Mouse (Mus musculus) brain, embryonic 14.5 days (tissue): Measurements from ENCODE around the gene Efs. TPM values are rescaled to one million over a fixed set of nuclear protein-coding genes. Genes with fewer than 3 reads are reported as not detected.

ENCODE experiments used
- DNase-seq: peaks from one replicate; pipeline ENCODE4 v3.0.0-alpha.2; 2011; ENCODE audit warnings: low read depth
- CTCF ChIP-seq: fragments of 200-500 bp; IDR thresholded peaks from 2 replicates; pipeline ENCODE4 v1.5.1; 2012; ENCODE audit warnings: inconsistent platforms, mild to moderate bottlenecking, moderate library complexity, borderline replicate concordance; ENCODE audit not compliant: insufficient read depth, insufficient read length; ENCODE audit errors: extremely low read depth
- POLR2A ChIP-seq: fragments of 200-500 bp; IDR thresholded peaks from 2 replicates; pipeline ENCODE4 v1.6.1; 2012; ENCODE audit warnings: mild to moderate bottlenecking, inconsistent platforms, borderline replicate concordance; ENCODE audit not compliant: poor library complexity, insufficient read depth, insufficient read length, severe bottlenecking; ENCODE audit errors: extremely low read depth
- polyA plus RNA-seq: library from polyadenylated mRNA; depleted of rRNA; stranded (reverse); fragments of >200 nt; gene quantifications from 2 replicates; pipeline ENCODE4 v1.2.3, GENCODE M21; 2012

The Efs gene
- polyA plus RNA-seq, 1 experiment = 30.9 TPM

- DNase-seq = no peak
- TF ChIP-seq CTCF (no peak), POLR2A (no peak)
These were observed 18.0 kb upstream of the Efs start for GRCm38 (mm10) chr14:54943971-54944370.

GRCm38 (mm10) chr14:54942479-54942878 lies 16.6 kb upstream of the Efs start:
- DNase-seq = no peak
- TF ChIP-seq POLR2A = no peak
- no peak for TF ChIP-seq CTCF

GRCm38 (mm10) chr14:54941024-54941978 lies 15.4 kb upstream of the Efs start:
- no peak for DNase-seq
- TF ChIP-seq POLR2A (no peak), CTCF (no peak)

- TF ChIP-seq CTCF = no peak
- TF ChIP-seq POLR2A = no peak
- DNase-seq = no peak
These were observed 14.2 kb upstream of the Efs start for GRCm38 (mm10) chr14:54940176-54940530.

GRCm38 (mm10) chr14:54939434-54940175 lies 13.7 kb upstream of the Efs start:
- TF ChIP-seq CTCF (peak; percentile 73), POLR2A (no peak)
- DNase-seq = peak; percentile 61

- TF ChIP-seq CTCF (no peak), POLR2A (no peak)
- no peak for DNase-seq
These were observed 12.7 kb upstream of the Efs start for GRCm38 (mm10) chr14:54938431-54939219.

GRCm38 (mm10) chr14:54937361-54938182 lies 11.6 kb upstream of the Efs start:
- TF ChIP-seq POLR2A (no peak), CTCF (no peak)
- DNase-seq = no peak

GRCm38 (mm10) chr14:54936831-54937160 lies 10.9 kb upstream of the Efs start:
- TF ChIP-seq POLR2A = no peak
- TF ChIP-seq CTCF = no peak
- DNase-seq = no peak

- TF ChIP-seq POLR2A (no peak), CTCF (no peak)
- peak; percentile 77 for DNase-seq
These were observed 10.2 kb upstream of the Efs start, which contains the start of gene Cmtm5 for GRCm38 (mm10) chr14:54935904-54936830. TSS of gene Cmtm5 (plus strand) at chr14:54936261.
